Mouse (Mus musculus): ENCODE data around the gene Pitpnb. TPM values are rescaled to one million over a fixed set of nuclear protein-coding genes. Genes with fewer than 3 reads are reported as not detected.

Gene Pitpnb
- total and polyA plus RNA-seq, 3 experiments = 14.9 to 85.7 (median 16.2) TPM

GRCm38 (mm10) chr5:111376276-111377020 is 45.9 kb downstream of the Pitpnb start:
- dilution Hi-C loops (cut with MboI; ENCODE audit: extremely low pct_ligation_motif_present, extremely low pct_unique_long_range_greater_than_20kb, low sequenced_read_pairs) = no loop called here
- no peak overlapping the region for H3K27ac ChIP-seq (ENCODE audit: insufficient read depth, low read depth)
- no peak for DNase-seq (ENCODE audit: extremely low read depth)
- no peak for TF ChIP-seq USF2 (conservative IDR thresholded peaks at IDR 0.05; ENCODE audit: low read depth, low read length)
- no peak for TF ChIP-seq UBTF (IDR thresholded peaks at IDR 0.05; ENCODE audit: low read depth, low read length)
- no peak for TF ChIP-seq MAZ (IDR thresholded peaks at IDR 0.05; ENCODE audit: low read depth, low read length)
- TF ChIP-seq TBP (conservative IDR thresholded peaks at IDR 0.05; ENCODE audit: low read depth, low read length) = no peak
- no peak for TF ChIP-seq BHLHE40 (IDR thresholded peaks at IDR 0.05; ENCODE audit: low read depth, low read length)
- no peak for TF ChIP-seq CTCF (conservative IDR thresholded peaks at IDR 0.05 in 1 of 2, IDR thresholded peaks at IDR 0.05 in 1 of 2; ENCODE audit: low read depth in 2 of 2, low read length in 2 of 2)
- no peak for TF ChIP-seq POLR2A (IDR thresholded peaks at IDR 0.05; ENCODE audit: low read depth, low read length)
- no peak for TF ChIP-seq NRF1 (IDR thresholded peaks at IDR 0.05; ENCODE audit: low read depth, low read length)
- no peak for TF ChIP-seq JUN (IDR thresholded peaks at IDR 0.05; ENCODE audit: insufficient read depth, low read depth, low read length)
- no peak for TF ChIP-seq POLR2AphosphoS2 (IDR thresholded peaks at IDR 0.05; ENCODE audit: low read depth, low read length)
- TF ChIP-seq ETS1 (conservative IDR thresholded peaks at IDR 0.05; ENCODE audit: low read depth, low read length) = no peak
- no peak for TF ChIP-seq ZMIZ1 (IDR thresholded peaks at IDR 0.05; ENCODE audit: low read depth, low read length)
- no peak for TF ChIP-seq TCF12 (IDR thresholded peaks at IDR 0.05; ENCODE audit: low read depth, low read length)
- TF ChIP-seq CHD2 (IDR thresholded peaks at IDR 0.05; ENCODE audit: low read length) = no peak
- TF ChIP-seq E2F4 (IDR thresholded peaks at IDR 0.05; ENCODE audit: insufficient replicate concordance, low read depth, low read length) = no peak
- no peaks in the 10 kb centered on the region for H3K9me3 ChIP-seq (replicated peaks; ENCODE audit: low read length)
- no peaks in the 10 kb centered on the region; the same call in 1 of the 2 replicates for H3K79me2 ChIP-seq (replicated peaks; ENCODE audit: control insufficient read depth, extremely low read depth, insufficient read depth, poor library complexity, severe bottlenecking)
- H3K27me3 ChIP-seq (replicated peaks) = no peaks in the 10 kb centered on the region
- no peak overlapping the region for H3K4me2 ChIP-seq (ENCODE audit: insufficient read depth, low read depth, poor library complexity, severe bottlenecking)
- in situ Hi-C loops (cut with MboI; ENCODE audit: low pct_ligation_motif_present, low pct_unique_long_range_greater_than_20kb, low sequenced_read_pairs) = no loop called here
- no peak overlapping the region for H3K9ac ChIP-seq (ENCODE audit: insufficient read depth, low read depth)
- no peak overlapping the region for H3K4me3 ChIP-seq (replicated peaks in 1 of 3; ENCODE audit: low read depth in 2 of 3, low read length in 2 of 3, poor library complexity in 1 of 3)
- peaks cover 0 to 5% of the 10 kb centered on the region in 2 experiments; a peak in 1 of 4 replicates for H3K4me1 ChIP-seq (ENCODE audit: control insufficient read depth in 1 of 2, insufficient read depth in 2 of 2)
- peaks cover 84 to 99% of the 10 kb centered on the region in 2 experiments for H3K36me3 ChIP-seq (replicated peaks in 1 of 2; ENCODE audit: control insufficient read depth in 1 of 2, insufficient read depth in 1 of 2, low read length in 1 of 2)

GRCm38 (mm10) chr5:111378126-111378993 is 47.8 kb downstream of the Pitpnb start:
- H3K79me2 ChIP-seq (replicated peaks; ENCODE audit: control insufficient read depth, extremely low read depth, insufficient read depth, poor library complexity, severe bottlenecking) = no peaks in the 10 kb centered on the region; the same call in 1 of the 2 replicates
- in situ Hi-C loops (cut with MboI; ENCODE audit: low pct_ligation_motif_present, low pct_unique_long_range_greater_than_20kb, low sequenced_read_pairs) = no loop called here
- H3K36me3 ChIP-seq (replicated peaks in 1 of 2; ENCODE audit: control insufficient read depth in 1 of 2, insufficient read depth in 1 of 2, low read length in 1 of 2) = peaks cover 76 to 93% of the 10 kb centered on the region in 2 experiments
- H3K27ac ChIP-seq (ENCODE audit: insufficient read depth, low read depth) = no peak overlapping the region
- H3K9ac ChIP-seq (ENCODE audit: insufficient read depth, low read depth) = no peak overlapping the region
- H3K27me3 ChIP-seq (replicated peaks) = no peaks in the 10 kb centered on the region
- no peaks in the 10 kb centered on the region for H3K9me3 ChIP-seq (replicated peaks; ENCODE audit: low read length)
- no peak overlapping the region for H3K4me2 ChIP-seq (ENCODE audit: insufficient read depth, low read depth, poor library complexity, severe bottlenecking)
- dilution Hi-C loops (cut with MboI; ENCODE audit: extremely low pct_ligation_motif_present, extremely low pct_unique_long_range_greater_than_20kb, low sequenced_read_pairs) = no loop called here
- H3K4me3 ChIP-seq (replicated peaks in 1 of 3; ENCODE audit: low read depth in 2 of 3, low read length in 2 of 3, poor library complexity in 1 of 3) = no peak overlapping the region
- no peak for TF ChIP-seq HCFC1 (IDR thresholded peaks at IDR 0.05; ENCODE audit: low read depth, low read length)
- no peak for TF ChIP-seq GABPA (IDR thresholded peaks at IDR 0.05; ENCODE audit: insufficient replicate concordance, low read depth, low read length)
- TF ChIP-seq CTCF (conservative IDR thresholded peaks at IDR 0.05 in 1 of 2, IDR thresholded peaks at IDR 0.05 in 1 of 2; ENCODE audit: low read depth in 2 of 2, low read length in 2 of 2) = peak in 1 of 2 experiments; percentile 14; a peak in 1 of 4 replicates
- no peak for TF ChIP-seq MXI1 (IDR thresholded peaks at IDR 0.05; ENCODE audit: low read depth, low read length)
- no peak for DNase-seq (ENCODE audit: extremely low read depth)
- H3K4me1 ChIP-seq (ENCODE audit: control insufficient read depth in 1 of 2, insufficient read depth in 2 of 2) = peaks cover 0 to 8% of the 10 kb centered on the region in 2 experiments; a peak in 2 of 4 replicates
